Mouse (Mus musculus) limb, embryonic 11.5 days (tissue): ENCODE measurements around the gene Gm20509. TPM values are rescaled to one million over a fixed set of nuclear protein-coding genes. Genes with fewer than 3 reads are reported as not detected.
A peak's percentile ranks its signal among the peaks of the same experiment; 100 is the strongest.

ENCODE experiments used
- ATAC-seq: fragments of 200-750 bp; cut with Nextera tagmentation; 2 replicates; pipeline ENCODE4 v1.8.0; 2017; ENCODE audit warnings: low read depth; ENCODE audit not compliant: insufficient number of reproducible peaks, low FRiP score, low TSS enrichment
- DNase-seq: peaks from one replicate; pipeline ENCODE4 v3.0.0-alpha.2; 2015; ENCODE audit warnings: low spot score
- H3K27ac ChIP-seq: fragments of 300-500 bp; sonication (generic); replicated peaks from 2 replicates; pipeline ENCODE4 v1.5.1; 2014; ENCODE audit warnings: low read depth, mild to moderate bottlenecking, low read length
- H3K27me3 ChIP-seq: fragments of 300-500 bp; sonication (generic); 2 replicates; pipeline ENCODE4 v1.6.1; 2014; ENCODE audit warnings: mild to moderate bottlenecking, low read length, mixed read lengths; ENCODE audit not compliant: control insufficient read depth, insufficient read depth
- H3K36me3 ChIP-seq: fragments of 300-500 bp; sonication (generic); 2 replicates; pipeline ENCODE4 v1.6.1; 2014; ENCODE audit warnings: mild to moderate bottlenecking, low read length, moderate library complexity, mixed read lengths; ENCODE audit not compliant: control insufficient read depth, insufficient read depth
- H3K4me1 ChIP-seq: fragments of 300-500 bp; sonication (generic); 2 replicates; pipeline ENCODE4 v1.6.1; 2014; ENCODE audit warnings: low read length, mixed read lengths; ENCODE audit not compliant: control insufficient read depth, insufficient read depth
- H3K4me2 ChIP-seq: fragments of 300-500 bp; sonication (generic); 2 replicates; pipeline ENCODE4 v1.6.1; 2014; ENCODE audit warnings: low read depth, mild to moderate bottlenecking, moderate library complexity; ENCODE audit not compliant: severe bottlenecking
- H3K4me3 ChIP-seq: fragments of 300-500 bp; sonication (generic); 2 replicates; pipeline ENCODE4 v1.5.1; 2014; ENCODE audit warnings: low read depth, low read length
- H3K9ac ChIP-seq: fragments of 300-500 bp; sonication (generic); 2 replicates; pipeline ENCODE4 v1.6.1; 2014; ENCODE audit warnings: mild to moderate bottlenecking, low read length
- H3K9me3 ChIP-seq: fragments of 300-500 bp; sonication (generic); 2 replicates; pipeline ENCODE4 v1.6.1; 2016; ENCODE audit warnings: low read length; ENCODE audit not compliant: control insufficient read depth
- WGBS: fragments of 180-500 bp; shearing (Covaris S2); extraction: QIAGEN DNeasy Blood & Tissue Kit; methylation state at CpG from one replicate; pipeline ENCODE4 v1.1.7; 2014; 5-methylcytosine and 5-hydroxymethylcytosine counted together
- polyA plus RNA-seq: library from polyadenylated mRNA; unstranded; fragments of >200 nt; fragmentation: Nextera tagmentation; extraction: Ambion mirVana; gene quantifications from 2 replicates; pipeline ENCODE4 v1.2.1, GENCODE M21; 2014

Gm20509 gene
- polyA plus RNA-seq, 1 experiment from 2014 or later, result not detected

DNA sequence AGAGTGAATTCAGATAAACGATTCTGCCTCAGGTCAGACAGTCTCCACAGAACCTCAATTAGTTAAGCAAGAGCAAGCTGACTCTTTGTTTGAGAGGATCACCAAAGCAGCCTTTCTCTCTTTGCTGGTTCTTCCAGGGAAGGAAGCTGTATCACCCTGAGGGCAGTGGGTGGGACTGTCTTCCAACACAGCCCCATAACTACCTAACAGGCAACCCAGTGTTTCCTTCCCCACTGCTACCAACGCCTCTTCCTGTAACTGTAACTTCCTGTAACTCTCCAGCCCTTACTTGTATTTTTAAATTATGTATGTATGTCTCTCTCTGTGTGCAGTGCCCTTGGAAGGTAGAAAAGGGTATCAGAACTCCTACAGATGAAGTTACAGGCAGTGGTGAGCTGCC is 25.2 kb downstream of the Gm20509 start:
- Histone ChIP-seq H3K36me3 (peaks cover 2% of the 10 kb centered on the region), H3K9me3 (no peaks in the 10 kb centered on the region), H3K4me1 (no peaks in the 10 kb centered on the region), H3K4me3 (no peak overlapping the region), H3K27me3 (no peaks in the 10 kb centered on the region), H3K9ac (no peak overlapping the region), H3K4me2 (no peak overlapping the region), H3K27ac (no peak overlapping the region)
- WGBS, result 82% methylated on average over 2 of the region's 2 CpGs
- DNase-seq (no peak), ATAC-seq (no peak)

GRCm38 (mm10) chr9:73129875-73130274 is 27.6 kb downstream of the Gm20509 start:
- no peak overlapping the region for H3K4me2 ChIP-seq
- no peaks in the 10 kb centered on the region for H3K4me1 ChIP-seq
- no peaks in the 10 kb centered on the region for H3K9me3 ChIP-seq
- H3K4me3 ChIP-seq, result no peak overlapping the region
- H3K27ac ChIP-seq, result no peak overlapping the region
- H3K27me3 ChIP-seq, result no peaks in the 10 kb centered on the region
- no peak for ATAC-seq
- H3K36me3 ChIP-seq, result peaks cover 2% of the 10 kb centered on the region
- no peak for DNase-seq
- WGBS, result 84% methylated on average over 8 of the region's 8 CpGs
- H3K9ac ChIP-seq, result no peak overlapping the region

DNA sequence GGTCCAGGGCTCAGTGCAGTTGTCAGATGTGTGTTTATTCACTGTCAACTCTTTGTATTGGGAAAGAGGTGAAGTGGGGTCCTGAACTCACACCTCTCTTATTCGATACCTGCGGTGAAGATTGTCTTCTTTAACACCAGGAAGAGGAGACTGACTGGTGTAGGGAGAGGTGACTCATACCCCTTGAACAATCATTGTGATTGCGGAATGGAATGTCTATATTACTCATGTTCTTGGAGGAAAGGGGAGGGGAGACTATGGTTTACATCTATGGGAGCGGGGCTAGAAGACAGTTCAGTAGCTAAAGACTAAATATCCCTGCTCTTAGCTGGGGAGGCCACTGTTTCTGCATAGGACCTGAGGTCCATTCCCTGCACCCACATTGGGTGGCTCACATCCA is 28.3 kb downstream of the Gm20509 start:
- ATAC-seq (no peak), DNase-seq (no peak)
- Histone ChIP-seq H3K4me3 (no peak overlapping the region), H3K9me3 (no peaks in the 10 kb centered on the region), H3K36me3 (peaks cover 2% of the 10 kb centered on the region), H3K27me3 (no peaks in the 10 kb centered on the region), H3K4me2 (no peak overlapping the region), H3K4me1 (no peaks in the 10 kb centered on the region), H3K9ac (no peak overlapping the region), H3K27ac (no peak overlapping the region)
- 94% methylated on average over 4 of the region's 4 CpGs for WGBS

- no peak overlapping the region for H3K4me2 ChIP-seq
- H3K36me3 ChIP-seq, result no peaks in the 10 kb centered on the region
- no peaks in the 10 kb centered on the region for H3K9me3 ChIP-seq
- H3K27ac ChIP-seq, result no peak overlapping the region
- ATAC-seq (0 out of 2 replicates have a peak, but pooled peaks have one; percentile 21), DNase-seq (no peak)
- H3K4me3 ChIP-seq, result no peak overlapping the region
- 53% methylated on average over 11 of the region's 11 CpGs for WGBS
- H3K9ac ChIP-seq, result no peak overlapping the region
- H3K4me1 ChIP-seq, result no peaks in the 10 kb centered on the region; the same call in 1 of the 2 replicates
- no peaks in the 10 kb centered on the region for H3K27me3 ChIP-seq
Measured at GRCm38 (mm10) chr9:73137341-73137886, 35.1 kb downstream of the Gm20509 start.

- H3K27me3 ChIP-seq, result no peaks in the 10 kb centered on the region
- no peak for ATAC-seq
- no peak overlapping the region for H3K4me3 ChIP-seq
- H3K36me3 ChIP-seq, result no peaks in the 10 kb centered on the region
- H3K4me2 ChIP-seq, result no peak overlapping the region
- H3K9me3 ChIP-seq, result no peaks in the 10 kb centered on the region
- DNase-seq, result no peak
- no peaks in the 10 kb centered on the region for H3K4me1 ChIP-seq
- 61% methylated on average over 9 of the region's 9 CpGs for WGBS
- no peak overlapping the region for H3K9ac ChIP-seq
- H3K27ac ChIP-seq, result no peak overlapping the region
Measured at GRCm38 (mm10) chr9:73154347-73154746, 52.1 kb downstream of the Gm20509 start.

GRCm38 (mm10) chr9:73157968-73158367 is 55.7 kb downstream of the Gm20509 start:
- Histone ChIP-seq H3K27ac (no peak overlapping the region), H3K4me1 (no peaks in the 10 kb centered on the region), H3K9me3 (no peaks in the 10 kb centered on the region), H3K27me3 (no peaks in the 10 kb centered on the region), H3K36me3 (no peaks in the 10 kb centered on the region), H3K4me3 (no peak overlapping the region), H3K4me2 (no peak overlapping the region), H3K9ac (no peak overlapping the region)
- 81% methylated on average over 4 of the region's 4 CpGs for whole genome bisulfite sequencing
- ATAC-seq (no peak), DNase-seq (no peak)

DNA sequence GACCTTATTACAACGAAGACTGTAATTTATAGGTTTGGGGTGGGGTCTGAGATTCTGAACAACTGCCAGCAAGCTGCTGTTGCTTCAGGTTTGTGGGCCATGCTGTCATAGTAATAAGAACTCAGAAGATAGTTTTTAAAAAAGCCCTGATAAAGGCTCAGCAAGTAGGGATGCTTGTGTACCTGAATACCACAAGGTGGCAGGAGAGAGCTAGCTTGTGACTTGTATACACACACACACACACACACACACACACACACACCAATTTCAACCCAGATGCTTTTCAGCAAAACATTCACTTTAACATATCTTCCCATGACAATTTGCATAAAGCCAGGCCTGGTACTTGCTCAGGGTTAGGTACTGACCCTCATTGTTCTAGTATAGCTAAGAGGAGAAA is 57.0 kb downstream of the Gm20509 start:
- Histone ChIP-seq H3K9me3 (no peaks in the 10 kb centered on the region), H3K36me3 (no peaks in the 10 kb centered on the region), H3K4me1 (no peaks in the 10 kb centered on the region), H3K4me2 (no peak overlapping the region), H3K27me3 (no peaks in the 10 kb centered on the region), H3K27ac (no peak overlapping the region), H3K4me3 (no peak overlapping the region), H3K9ac (no peak overlapping the region)
- ATAC-seq (no peak), DNase-seq (no peak)
- WGBS, result 45% methylated on average over 1 of the region's 1 CpGs

DNA sequence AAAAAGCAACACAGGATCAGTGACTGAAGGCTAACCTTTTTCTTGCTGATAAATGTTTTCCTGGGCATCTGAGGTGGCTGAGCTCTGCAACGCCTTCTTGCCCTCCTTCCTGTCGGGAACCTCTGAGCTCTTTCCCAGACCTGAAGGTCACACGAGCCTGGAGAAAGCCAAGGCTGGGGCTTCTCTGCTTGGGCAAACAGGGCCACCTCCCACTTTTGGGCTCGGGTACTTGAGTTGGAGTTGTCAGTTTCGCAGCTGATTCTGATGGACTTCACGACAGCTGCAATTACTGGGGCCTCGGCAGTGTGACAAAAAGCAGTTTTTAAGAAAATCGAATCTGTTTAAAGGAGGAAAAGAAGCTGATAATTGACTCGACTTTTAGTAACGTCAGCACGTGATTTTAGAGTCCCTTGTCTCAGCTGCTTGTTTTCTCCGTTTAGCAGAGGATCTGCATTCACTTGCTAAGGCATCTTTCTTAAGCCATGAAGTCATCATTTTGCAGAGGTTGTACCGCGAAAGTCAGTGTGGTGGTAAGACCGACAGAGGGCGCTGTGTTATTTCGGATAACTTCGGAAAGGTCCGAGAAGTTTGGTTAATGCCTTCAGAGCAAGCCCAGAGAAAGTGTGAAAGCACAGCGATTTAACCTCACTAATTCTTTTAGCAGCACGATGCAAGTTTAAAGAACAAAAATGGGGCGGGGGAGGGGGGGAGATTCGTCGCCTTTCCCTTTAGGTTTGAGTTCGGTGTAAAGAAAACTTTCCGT is 60.5 kb downstream of the Gm20509 start:
- no peaks in the 10 kb centered on the region for H3K9me3 ChIP-seq
- H3K4me2 ChIP-seq, result peak overlapping the region; percentile 33
- ATAC-seq (peak; percentile 57; the same call in 1 of the 2 replicates), DNase-seq (peak; percentile 91)
- no peaks in the 10 kb centered on the region for H3K27me3 ChIP-seq
- H3K4me3 ChIP-seq, result 0 out of 2 replicates have a peak overlapping the region, but pooled peaks have one; percentile 15
- 21% methylated on average over 26 of the region's 26 CpGs for WGBS
- no peak overlapping the region for H3K27ac ChIP-seq
- no peaks in the 10 kb centered on the region for H3K36me3 ChIP-seq
- no peaks in the 10 kb centered on the region for H3K4me1 ChIP-seq
- H3K9ac ChIP-seq, result no peak overlapping the region
